Mouse (Mus musculus): Measurements from ENCODE around the gene Rsbn1.

Gene Rsbn1

DNA sequence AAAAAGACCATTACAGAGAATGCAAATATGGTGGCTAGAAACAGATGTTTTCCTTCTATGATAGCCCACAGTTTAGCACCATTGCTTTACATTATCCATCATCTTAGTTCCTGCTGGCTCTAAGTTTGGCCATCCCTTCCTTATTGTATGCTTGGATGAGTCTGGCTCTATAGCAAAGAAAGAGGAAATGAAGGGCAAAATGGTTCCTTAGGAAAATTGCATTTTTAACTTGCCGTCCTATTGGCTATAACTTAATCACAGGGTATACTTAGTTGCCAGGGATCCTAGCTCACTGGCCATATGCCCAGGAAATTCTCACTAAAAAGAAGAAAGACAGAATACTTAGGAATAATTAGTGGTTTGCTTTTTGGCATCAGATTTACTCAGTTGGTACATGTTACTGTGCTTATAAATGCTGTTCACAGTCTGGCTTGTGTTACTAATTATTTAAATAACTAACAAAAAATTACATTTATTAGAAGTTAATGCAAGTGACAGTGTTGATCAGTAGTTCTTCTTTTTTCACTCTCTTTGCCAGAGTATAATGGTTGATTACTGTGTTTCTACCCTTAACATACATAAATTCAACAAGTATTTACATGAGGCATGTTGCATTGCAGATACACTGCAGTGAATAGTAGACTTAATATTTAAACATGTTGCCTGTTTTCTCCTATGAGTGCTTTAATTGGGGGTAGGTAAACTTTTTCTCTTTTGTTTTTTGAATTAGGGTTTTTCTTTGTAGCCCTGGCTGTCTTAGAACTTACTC is 31.1 kb downstream of the Rsbn1 start:
- in situ Hi-C loops (cut with MboI, MseI) = no loop called here

DNA sequence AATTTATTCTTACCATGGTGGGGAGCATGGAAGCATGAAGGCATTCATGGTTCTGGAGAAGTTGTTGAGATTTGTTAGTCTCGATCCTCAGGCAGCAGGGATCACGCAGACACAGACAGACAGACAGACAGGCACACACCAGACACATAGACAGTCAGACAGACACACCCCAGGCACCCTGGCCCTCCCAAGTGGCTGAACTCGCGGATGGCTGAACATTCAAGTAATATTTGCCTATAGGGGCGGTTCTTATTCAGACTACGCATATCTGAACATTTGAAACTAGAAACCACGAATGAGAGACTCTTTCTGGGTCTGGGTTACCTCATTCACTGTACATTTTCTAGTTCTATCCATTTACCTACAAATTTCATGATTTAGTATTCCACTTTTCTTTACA is 34.7 kb downstream of the Rsbn1 start:
- in situ Hi-C loops (cut with MboI, MseI) = no loop called here

DNA sequence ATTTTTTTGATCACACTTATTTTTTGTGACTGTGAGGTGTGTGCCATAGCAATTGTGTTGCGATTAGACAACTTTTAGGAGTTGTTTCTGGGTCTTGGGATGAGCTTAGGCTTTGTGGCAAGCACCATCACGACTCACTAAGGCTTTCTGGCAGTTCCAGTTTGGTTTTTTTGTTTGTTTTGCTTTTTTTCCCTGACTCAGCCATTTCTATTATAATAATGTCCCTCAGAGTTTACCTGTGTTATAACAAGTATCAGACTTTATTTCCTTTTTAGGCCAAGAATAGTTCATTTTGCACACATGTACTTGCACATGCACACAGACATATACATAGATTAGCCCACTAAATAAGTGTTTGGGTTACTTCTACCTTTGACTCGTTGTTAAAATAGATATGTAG is 46.7 kb downstream of the Rsbn1 start:
- in situ Hi-C loops (cut with MboI, MseI) = loop anchor here in 1 of 2 experiments (5.0 kb wide), 1 partner anchor 43 kb away; no protein-coding TSS in a partner anchor

DNA sequence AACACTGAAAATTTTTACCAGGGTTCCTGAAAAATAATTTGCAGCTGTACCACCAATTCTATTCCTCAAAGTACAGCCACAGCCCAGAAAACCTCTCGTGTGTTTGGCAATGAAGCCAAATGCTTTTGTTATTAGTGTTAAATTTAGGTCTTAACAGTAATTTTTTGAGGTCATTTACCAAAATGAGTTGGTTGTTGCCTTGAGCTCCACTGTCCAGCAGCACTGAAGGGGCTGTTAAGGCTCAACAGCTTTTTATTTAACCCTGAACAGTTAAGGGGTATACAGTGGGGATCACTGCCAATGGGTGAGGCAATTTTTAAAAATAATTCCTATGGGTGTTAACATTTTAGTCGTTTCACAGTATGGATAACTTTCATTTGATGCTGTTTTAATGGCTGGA is 53.3 kb downstream of the Rsbn1 start:
- in situ Hi-C loops (cut with MboI, MseI) = no loop called here

GRCm38 (mm10) chr3:103967861-103968691 is 54.2 kb downstream of the Rsbn1 start, which contains the start of gene Phtf1:
Gene Phtf1 (plus strand): TSS chr3:103968110.
- in situ Hi-C loops (cut with MboI, MseI) = no loop called here

DNA sequence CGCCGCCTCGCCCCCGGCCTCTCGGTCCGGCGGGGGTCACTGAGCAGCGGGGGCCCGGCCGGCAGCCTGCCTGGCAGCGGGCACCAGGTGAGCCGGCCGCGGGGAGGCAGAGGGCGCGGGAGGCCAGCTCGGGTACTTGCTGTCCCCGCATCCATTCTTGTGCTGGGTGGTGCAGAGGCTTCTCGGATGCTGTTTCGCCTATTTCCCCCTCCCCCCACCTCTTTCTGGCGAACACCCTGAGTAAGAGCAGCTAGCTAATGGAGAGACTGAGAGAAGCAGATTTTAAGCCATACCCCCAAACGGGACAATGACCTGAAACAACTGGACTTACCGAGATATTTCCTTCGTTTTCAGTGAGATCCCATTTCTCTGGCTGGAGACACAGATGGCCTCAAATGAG is 54.8 kb downstream of the Rsbn1 start:
- in situ Hi-C loops (cut with MboI, MseI) = no loop called here

DNA sequence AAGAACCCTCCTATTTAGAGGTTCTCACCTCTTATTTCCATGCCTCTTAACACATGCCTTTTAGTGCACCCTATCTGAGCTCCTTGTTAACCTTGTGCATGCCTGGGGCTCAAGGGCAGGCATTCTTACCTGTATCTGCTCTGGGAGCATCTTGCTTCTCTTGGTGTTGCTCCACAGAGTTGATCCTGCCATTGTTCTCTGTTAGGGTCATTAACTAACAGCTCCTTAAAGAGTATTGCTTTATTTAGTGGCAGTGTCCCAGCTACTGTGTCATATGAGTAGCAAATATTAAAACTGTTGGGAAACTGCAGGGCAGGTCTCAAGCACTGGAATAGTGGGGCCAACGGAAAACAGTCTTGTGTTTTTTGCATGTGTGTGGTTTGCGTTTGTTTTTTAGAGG is 57.2 kb downstream of the Rsbn1 start:
- in situ Hi-C loops (cut with MboI, MseI) = no loop called here

DNA sequence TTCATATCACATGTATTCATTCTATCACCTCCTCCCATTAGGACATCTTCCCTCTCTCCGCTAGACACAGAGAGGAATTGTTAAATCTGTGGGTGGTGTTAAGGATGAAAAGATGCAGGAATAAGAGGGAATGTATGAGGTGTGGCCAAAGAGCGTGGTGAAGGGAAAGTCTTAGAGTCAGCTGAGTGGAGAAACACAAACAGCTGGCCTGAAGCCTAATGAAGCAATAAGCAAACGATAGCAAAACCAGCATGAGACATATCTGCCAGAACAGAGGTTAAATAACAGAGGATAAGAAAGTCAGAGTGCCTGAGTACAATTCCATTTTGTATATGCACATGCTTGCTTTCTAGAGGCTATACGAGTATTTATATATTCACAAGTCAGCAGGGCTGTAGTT is 70.6 kb downstream of the Rsbn1 start:
- in situ Hi-C loops (cut with MboI, MseI) = no loop called here

- in situ Hi-C loops (cut with MboI, MseI) = no loop called here
These were observed 71.3 kb downstream of the Rsbn1 start for GRCm38 (mm10) chr3:103985194-103985593.

DNA sequence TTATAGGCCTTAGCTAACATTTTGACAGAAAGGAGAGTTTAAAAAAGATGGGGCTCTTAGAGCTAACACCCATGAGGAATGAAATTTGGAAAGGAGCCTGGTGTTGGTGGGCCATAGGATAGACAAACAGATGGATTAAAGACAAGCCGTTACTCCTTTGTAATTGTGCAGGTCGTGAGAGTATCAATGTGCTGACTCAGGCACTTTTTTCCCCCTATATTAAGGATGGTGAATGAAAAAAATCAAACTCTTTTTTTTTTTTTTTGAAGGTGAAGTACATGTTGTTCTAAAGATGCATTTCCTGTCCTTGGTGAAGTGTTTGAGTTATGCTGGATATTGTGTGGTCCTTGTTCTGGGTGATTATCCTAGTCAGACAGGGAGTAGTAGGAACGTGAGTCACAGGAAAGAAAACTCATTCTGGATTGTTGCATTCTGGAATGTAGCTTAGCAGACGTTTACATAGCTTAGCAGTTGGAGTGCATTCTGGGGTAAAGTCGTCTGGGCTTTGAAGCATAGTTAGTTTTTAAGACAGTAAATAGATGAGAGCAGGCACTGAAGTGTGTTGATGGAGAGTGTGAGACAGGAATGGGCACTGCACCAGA is 74.0 kb downstream of the Rsbn1 start:
- in situ Hi-C loops (cut with MboI, MseI) = no loop called here

- in situ Hi-C loops (cut with MboI, MseI) = no loop called here
These were observed 75.4 kb downstream of the Rsbn1 start for GRCm38 (mm10) chr3:103989352-103989751.

- in situ Hi-C loops (cut with MboI, MseI) = no loop called here
These were observed 77.4 kb downstream of the Rsbn1 start for GRCm38 (mm10) chr3:103991271-103991670.

DNA sequence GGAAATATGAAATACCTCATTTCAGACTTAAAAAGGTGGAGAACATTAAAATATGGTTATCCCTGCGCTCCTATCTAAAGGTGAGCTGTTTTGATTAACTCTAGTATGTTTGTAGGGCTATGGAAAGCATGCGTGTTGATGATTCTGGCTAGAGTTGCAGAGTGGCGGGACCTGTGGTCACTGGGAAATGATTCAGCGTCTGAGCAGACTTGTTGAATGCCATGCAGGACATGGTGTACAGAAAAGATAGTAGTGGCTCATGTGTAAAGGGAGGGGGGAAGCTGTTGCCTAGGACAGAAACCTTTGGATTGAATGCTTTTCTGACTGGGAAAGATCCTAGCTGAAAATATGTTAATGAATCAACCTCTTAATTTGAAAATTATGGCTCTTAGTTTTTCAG is 84.8 kb downstream of the Rsbn1 start:
- in situ Hi-C loops (cut with MboI, MseI) = no loop called here

GRCm38 (mm10) chr3:104006896-104007466 is 93.1 kb downstream of the Rsbn1 start:
- in situ Hi-C loops (cut with MboI, MseI) = loop anchor here in 1 of 2 experiments (25.0 kb wide), 1 partner anchor 680 kb away; no protein-coding TSS in a partner anchor

- in situ Hi-C loops (cut with MboI, MseI) = loop anchor here in 1 of 2 experiments (25.0 kb wide), 1 partner anchor 680 kb away; no protein-coding TSS in a partner anchor
These were observed 93.6 kb downstream of the Rsbn1 start for GRCm38 (mm10) chr3:104007479-104007878.

GRCm38 (mm10) chr3:104009924-104010662 is 96.2 kb downstream of the Rsbn1 start:
- in situ Hi-C loops (cut with MboI, MseI) = loop anchor here (10.0 to 25.0 kb wide), 3 partner anchors 95 to 677 kb away; no protein-coding TSS in a partner anchor

- in situ Hi-C loops (cut with MboI, MseI) = loop anchor here (10.0 to 25.0 kb wide), 3 partner anchors 93 to 675 kb away; no protein-coding TSS in a partner anchor
These were observed 98.1 kb downstream of the Rsbn1 start for GRCm38 (mm10) chr3:104011972-104012371.
